Mouse (Mus musculus) heart, adult 8-10 months (tissue): Measurements from ENCODE around the gene Fam163b. TPM values are rescaled to one million over a fixed set of nuclear protein-coding genes. Genes with fewer than 3 reads are reported as not detected.

ENCODE experiments used
- DNase-seq: peaks from one replicate; pipeline ENCODE4 v3.0.0; 2022; ENCODE audit warnings: low spot score
- total RNA-seq, 4 experiments: library from RNA; stranded (reverse); gene quantifications; 2 replicates each; pipeline ENCODE4 v1.2.4; 2022

Gene Fam163b
- total RNA-seq, 4 experiments from 2014 or later = 0.27 to 0.63 (median 0.48) TPM

GRCm38 (mm10) chr2:27135935-27136334, 6.4 kb downstream of the Fam163b start:
- DNase-seq = no peak

DNA sequence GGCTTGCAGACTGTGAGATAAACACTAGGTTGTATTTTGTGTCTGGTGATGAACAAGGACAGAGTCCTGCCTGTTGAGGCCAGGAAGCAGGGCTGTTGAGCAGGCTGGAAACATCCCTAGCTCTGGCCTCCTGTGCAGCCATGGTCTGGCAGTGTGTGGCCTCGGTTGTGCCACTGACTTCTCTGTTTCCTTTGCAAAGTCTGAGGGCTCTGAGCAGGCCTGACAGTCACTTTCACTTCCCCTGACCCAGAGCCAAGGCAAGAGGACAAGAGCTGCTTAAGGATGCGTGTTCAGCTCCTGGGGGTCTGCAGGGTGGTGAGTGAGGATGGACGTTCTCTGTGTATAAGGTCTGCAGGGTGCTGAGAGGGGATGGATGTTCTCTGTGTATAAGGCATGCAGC, 13.3 kb downstream of the Fam163b start:
- DNase-seq = no peak

DNA sequence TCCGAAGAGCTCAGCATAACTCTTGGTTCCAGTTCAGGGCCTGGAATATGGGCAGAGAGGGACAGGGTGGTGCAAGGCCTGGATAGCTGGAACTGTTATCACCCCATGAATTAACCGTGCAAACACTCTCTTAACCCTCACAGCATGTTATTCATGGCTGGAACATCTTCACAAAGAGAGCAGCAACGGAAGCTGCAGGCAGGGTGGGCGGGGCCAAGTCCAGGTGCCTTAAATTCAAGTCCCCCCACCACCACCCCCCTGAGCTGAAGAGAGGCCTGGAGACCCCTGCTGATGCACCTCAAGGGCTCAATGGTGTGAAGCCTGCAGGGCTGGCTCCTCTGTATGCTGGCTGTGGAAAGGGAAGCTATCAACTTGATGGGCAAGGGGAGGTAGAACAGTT, 15.8 kb downstream of the Fam163b start:
- DNase-seq = no peak

GRCm38 (mm10) chr2:27125979-27126378, 16.3 kb downstream of the Fam163b start:
- peak; percentile 24 for DNase-seq

- DNase-seq = no peak
Measured at GRCm38 (mm10) chr2:27123121-27123520, 19.2 kb downstream of the Fam163b start.

GRCm38 (mm10) chr2:27122578-27122977, 19.7 kb downstream of the Fam163b start:
- DNase-seq = no peak

DNA sequence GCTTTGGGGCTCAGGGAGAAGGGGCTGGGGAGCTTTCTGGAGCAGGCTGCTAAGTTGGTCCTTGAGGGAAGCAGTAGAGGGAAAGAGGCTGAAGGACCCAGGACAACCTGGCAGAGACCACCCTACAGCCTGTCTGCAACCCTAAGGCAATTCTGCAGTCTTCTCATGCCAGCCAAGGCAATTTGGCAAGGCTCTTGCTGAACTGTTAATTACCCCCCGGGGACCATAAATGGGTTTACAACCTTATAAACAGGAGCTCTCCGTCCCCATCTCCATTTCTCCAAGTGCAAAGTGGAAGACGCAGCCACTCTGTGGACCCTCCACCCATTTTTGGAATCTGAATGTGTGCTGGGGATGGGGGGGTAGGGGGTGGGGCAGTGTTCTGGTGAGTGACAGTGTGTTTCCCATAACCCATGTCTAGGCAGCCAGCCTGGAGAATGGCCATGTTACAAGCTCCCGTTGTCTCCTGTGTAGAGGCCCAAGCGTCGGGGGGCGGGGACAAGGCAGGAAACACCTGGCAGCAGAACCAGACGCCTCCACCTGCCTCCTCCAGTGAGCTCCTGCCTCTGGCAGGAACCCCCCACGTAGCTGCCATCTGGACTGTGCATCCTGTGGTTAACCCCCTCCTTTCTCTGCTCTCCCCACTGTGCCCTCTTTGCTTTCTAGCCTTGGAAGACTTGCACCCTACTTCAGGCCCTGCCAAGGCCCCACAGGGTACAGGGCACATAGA, 20.5 kb downstream of the Fam163b start:
- DNase-seq = no peak

- peak; percentile 62 for DNase-seq
Measured at GRCm38 (mm10) chr2:27120241-27120641, 22.1 kb downstream of the Fam163b start.

- DNase-seq = no peak
Measured at GRCm38 (mm10) chr2:27119766-27120165, 22.5 kb downstream of the Fam163b start.

- DNase-seq = no peak
Measured at GRCm38 (mm10) chr2:27118452-27118851, 23.8 kb downstream of the Fam163b start.

DNA sequence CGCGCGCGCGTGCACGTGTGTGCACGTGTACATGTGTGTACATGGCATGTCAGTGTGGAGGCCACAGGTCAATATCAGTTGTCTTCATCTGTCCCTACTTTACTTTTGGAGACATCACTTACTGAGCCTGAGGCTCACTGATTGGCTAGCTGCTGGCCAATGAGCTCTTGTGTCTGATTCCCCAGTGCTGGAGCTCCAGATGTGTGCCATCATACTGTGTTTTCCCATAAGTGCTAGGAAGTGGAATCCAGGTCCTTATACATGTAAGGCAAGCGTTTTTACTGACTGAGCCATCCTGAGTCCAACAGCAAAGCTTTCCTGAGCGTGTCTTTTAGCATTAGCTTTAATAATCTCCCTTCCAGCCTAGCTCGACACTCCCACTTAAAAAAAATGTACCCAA, 28.1 kb downstream of the Fam163b start:
- no peak for DNase-seq

DNA sequence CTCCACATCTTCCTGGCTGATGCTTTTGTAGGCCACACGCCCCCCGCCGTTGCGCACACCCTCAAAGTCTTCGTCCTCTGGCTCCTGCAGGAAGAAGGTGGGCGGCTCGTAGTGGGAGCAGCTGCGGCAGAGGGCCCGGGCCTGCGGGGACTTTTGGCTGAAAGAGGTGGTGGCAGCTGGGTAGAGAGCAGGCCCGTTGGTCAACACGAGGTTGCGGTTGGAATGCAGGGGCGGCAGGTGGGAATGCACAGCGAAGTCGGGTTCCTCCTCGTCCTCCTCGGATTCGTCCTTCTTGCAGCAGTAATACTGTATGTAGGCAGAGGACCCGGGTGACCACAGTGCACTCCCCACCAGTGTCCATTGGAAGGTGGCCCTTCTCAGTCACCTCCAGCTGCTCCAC, 29.7 kb downstream of the Fam163b start:
- DNase-seq = no peak

DNA sequence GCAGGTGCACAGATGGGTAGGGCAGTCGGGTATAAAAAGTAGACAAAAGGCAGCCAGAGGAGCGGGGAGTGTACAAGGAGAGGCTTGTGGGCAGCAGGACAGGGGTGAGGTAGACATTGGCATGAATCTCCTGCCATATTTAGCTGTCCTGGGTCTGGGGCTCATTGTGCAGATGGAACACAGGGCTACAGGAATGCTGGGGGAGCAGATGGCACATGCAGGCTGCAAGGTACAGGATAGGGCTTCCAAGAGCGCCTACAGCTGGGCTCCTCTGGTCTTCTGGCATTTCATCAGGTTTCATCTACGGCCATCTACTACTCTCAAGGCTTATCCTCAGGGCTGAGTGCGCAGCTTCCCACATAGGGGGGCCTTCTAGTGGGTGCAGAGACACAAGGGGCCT, 33.2 kb downstream of the Fam163b start:
- no peak for DNase-seq

DNA sequence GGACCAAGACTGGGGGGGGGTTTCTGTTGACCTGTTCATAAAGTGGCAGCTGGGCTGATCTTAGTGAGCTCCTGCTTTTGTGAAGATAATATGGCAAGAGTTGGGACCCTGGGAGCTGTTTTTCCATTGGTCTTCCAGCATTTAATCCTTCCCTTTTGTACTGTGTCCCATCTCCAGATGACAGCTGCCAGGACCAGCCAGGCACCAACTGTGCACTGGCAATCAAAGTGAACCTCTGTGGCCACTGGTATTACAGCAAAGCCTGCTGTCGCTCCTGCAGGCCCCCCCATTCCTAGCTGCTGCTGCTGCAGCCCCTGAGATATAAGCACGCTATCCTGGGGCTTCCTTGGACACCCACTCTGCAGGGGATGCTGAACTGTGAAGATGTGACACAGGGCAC, 34.1 kb downstream of the Fam163b start:
- no peak for DNase-seq

GRCm38 (mm10) chr2:27106816-27107215, 35.5 kb downstream of the Fam163b start:
- DNase-seq = no peak

GRCm38 (mm10) chr2:27103554-27103953, 38.7 kb downstream of the Fam163b start:
- no peak for DNase-seq

DNA sequence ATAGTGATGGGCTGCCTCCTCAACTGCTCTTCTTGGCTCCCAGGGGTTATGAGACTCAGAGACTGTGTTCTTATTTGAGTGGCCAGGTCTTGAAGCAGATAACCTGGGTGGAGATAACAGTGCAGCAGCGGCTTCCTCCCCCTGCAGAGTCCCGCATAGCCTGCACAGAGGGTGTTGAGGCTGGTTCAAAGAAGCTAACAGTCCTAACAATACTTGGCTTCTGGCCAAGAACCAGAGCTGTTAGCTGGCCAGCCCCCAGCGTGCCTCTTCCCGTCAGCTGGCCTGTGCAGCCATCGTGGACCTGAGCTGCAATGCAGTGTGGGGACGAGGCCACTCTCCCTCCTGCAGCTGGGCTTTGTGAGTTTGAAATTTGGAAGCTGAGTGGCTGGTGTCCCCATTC, 44.5 kb downstream of the Fam163b start:
- DNase-seq = peak; percentile 69

GRCm38 (mm10) chr2:27097241-27097656, 45.0 kb downstream of the Fam163b start:
- no peak for DNase-seq

DNA sequence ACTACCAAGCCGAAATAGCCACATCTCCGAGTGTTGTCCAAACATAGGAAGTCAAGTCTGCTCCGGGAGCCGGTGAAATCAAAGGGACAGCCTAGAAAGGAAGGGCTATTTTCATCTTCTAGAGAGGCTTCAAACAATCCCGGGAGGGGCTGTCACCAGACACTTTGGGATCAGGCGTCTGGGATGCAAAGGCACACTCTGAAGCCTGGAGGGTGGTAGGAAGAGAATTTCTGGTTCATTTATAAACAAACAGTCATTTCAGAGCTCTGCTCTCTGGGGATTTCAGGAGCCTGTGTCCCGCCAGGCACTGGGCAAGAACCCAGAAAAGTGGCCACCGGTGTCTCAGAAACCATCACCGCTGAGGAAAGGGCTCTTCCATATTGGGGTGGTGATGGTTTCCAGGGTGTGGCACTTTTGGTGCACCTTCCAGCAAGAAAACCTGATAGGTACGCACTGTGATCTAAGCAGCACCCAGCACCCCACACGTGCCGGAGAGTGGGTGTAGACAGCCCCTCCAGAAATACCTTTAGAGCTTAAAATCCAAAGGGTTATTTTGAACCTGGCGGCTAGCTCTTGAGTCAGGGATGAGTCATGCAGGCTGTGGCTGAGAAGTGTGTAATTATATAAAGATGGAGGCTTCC, 45.8 kb downstream of the Fam163b start:
- no peak for DNase-seq

DNA sequence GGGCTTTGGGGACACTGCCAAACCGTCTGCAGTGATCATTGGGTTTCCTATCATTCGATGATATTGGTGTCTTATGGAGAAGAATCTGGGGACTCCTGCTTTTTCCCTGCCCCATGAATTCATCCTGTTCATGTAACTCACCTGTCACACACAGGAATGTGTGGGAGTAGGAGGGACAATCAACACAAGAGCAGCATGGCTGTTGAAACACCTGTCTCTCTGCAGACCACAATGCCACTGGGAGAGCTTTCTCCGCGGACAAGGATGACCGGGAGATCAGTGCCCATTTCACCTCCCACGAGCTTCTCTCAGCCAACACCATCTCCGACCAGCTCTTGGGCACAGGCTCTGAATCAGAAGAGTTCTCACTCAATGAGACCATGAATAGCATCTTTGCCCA, 47.1 kb downstream of the Fam163b start:
- DNase-seq = no peak

DNA sequence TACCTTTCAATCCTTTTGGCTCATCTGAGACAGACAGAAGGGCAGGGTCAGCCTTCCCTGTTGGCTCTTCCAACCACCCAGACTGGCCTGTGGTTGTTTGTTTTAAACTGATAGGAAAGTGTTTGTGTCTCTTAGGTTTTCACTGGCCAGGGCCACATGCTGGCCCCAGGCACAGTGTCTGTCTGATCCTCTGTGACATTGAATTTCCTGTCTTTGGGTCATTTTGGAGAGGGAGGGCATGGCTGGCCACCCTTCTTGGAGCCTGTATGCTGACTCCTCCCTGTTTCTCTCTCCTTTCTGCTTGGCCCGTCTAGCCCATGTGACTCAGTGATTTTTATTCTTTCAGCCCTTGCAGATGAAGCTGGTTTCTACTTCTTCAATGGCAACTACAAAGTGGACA, 53.1 kb downstream of the Fam163b start:
- DNase-seq = no peak

GRCm38 (mm10) chr2:27088700-27089099, 53.6 kb downstream of the Fam163b start:
- DNase-seq = no peak

GRCm38 (mm10) chr2:27088071-27088644, 54.1 kb downstream of the Fam163b start:
- peak; percentile 79 for DNase-seq
